Mouse (Mus musculus): ENCODE results near the gene Enho. TPM values are rescaled to one million over a fixed set of nuclear protein-coding genes. Genes with fewer than 3 reads are reported as not detected.

The Enho gene
- polyA plus RNA-seq, 1 experiment from 2014 or later, result 92.1 TPM

DNA sequence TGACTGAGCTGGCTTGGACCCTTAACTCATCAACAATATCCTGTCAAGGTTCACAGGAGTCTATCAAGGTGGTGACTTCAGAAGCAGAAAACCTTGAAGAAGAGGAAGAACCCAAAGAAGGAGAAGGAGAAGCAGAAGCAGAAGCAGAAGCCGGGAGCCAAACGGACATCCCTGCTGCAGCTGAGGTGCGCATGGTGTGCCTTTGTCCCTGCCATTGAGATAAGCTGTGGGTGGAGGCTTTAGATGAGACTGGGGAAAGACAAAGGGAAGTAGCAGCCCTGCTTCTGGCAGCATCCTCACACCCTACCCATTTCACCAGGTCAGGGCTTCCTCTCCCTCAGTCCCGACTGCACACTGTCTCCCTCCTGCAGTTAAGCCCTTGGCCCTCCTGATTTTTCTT, 37.3 kb downstream of the Enho start:
- ATAC-seq, result no peak
- Histone ChIP-seq H3K9me3 (no peaks in the 10 kb centered on the region), H3K27ac (no peak overlapping the region), H3K4me2 (replicated peaks) (no peak overlapping the region), H3K4me3 (replicated peaks) (no peak overlapping the region), H3K9ac (replicated peaks) (no peak overlapping the region), H3K36me3 (no peaks in the 10 kb centered on the region), H3K27me3 (0 out of 2 replicates have a peak, but pooled peaks cover 9% of the 10 kb centered on the region), H3K4me1 (replicated peaks) (peaks cover 18% of the 10 kb centered on the region)
- WGBS, result 38% methylated on average over 4 of the region's 4 CpGs

Other genes starting within 250 kb of the Enho start
- gene Kif24, start 175.4 kb downstream of the Enho start, polyA plus RNA-seq (2015; fragmentation: Nextera tagmentation; extraction: Ambion mirVana), result 5.2 and 6.3 TPM in 2 replicates
- 62.0 and 62.7 TPM in 2 replicates for gene Nudt2, start 175.2 kb downstream of the Enho start, polyA plus RNA-seq (2015; fragmentation: Nextera tagmentation; extraction: Ambion mirVana)
- gene AI464131, start 137.2 kb downstream of the Enho start, polyA plus RNA-seq (2015; fragmentation: Nextera tagmentation; extraction: Ambion mirVana), result 5.5 and 5.7 TPM in 2 replicates
- gene 1110017D15Rik, start 123.0 kb downstream of the Enho start, polyA plus RNA-seq (2015; fragmentation: Nextera tagmentation; extraction: Ambion mirVana), result 8.3 and 8.5 TPM in 2 replicates
- 13.1 and 18.8 TPM in 2 replicates for gene Fam219a, start 70.8 kb downstream of the Enho start, polyA plus RNA-seq (2015; fragmentation: Nextera tagmentation; extraction: Ambion mirVana)
- gene Dnaic1, start 70.5 kb downstream of the Enho start, polyA plus RNA-seq (2015; fragmentation: Nextera tagmentation; extraction: Ambion mirVana), result 2.4 and 2.7 TPM in 2 replicates
- 27.6 and 32.7 TPM in 2 replicates for gene Cntfr, start 56.8 kb upstream of the Enho start, polyA plus RNA-seq (2015; fragmentation: Nextera tagmentation; extraction: Ambion mirVana)
- 34.0 and 34.9 TPM in 2 replicates for gene Il11ra1, start 59.7 kb upstream of the Enho start, polyA plus RNA-seq (2015; fragmentation: Nextera tagmentation; extraction: Ambion mirVana)
- 63.9 and 67.4 TPM in 2 replicates for gene Rpp25l, start 73.2 kb upstream of the Enho start, polyA plus RNA-seq (2015; fragmentation: Nextera tagmentation; extraction: Ambion mirVana)
- gene Dctn3, start 82.8 kb upstream of the Enho start, polyA plus RNA-seq (2015; fragmentation: Nextera tagmentation; extraction: Ambion mirVana), result 270 and 278 TPM in 2 replicates
- 0.26 and 0.32 TPM in 2 replicates for gene Arid3c, start 90.8 kb upstream of the Enho start, polyA plus RNA-seq (2015; fragmentation: Nextera tagmentation; extraction: Ambion mirVana)
- 29.7 and 30.0 TPM in 2 replicates for gene Galt, start 114.9 kb upstream of the Enho start, polyA plus RNA-seq (2015; fragmentation: Nextera tagmentation; extraction: Ambion mirVana)
- 47.9 and 49.9 TPM in 2 replicates for gene Sigmar1, start 115.8 kb upstream of the Enho start, polyA plus RNA-seq (2015; fragmentation: Nextera tagmentation; extraction: Ambion mirVana)
- gene Ccl27a, start 133.9 kb upstream of the Enho start, polyA plus RNA-seq (2015; fragmentation: Nextera tagmentation; extraction: Ambion mirVana), result 235 and 237 TPM in 2 replicates